Mouse (Mus musculus): ENCODE measurements around the gene Cd300a. TPM values are rescaled to one million over a fixed set of nuclear protein-coding genes. Genes with fewer than 3 reads are reported as not detected.

Gene Cd300a
- polyA plus RNA-seq (2017; shearing (Covaris generic)) = 1 to 10 TPM in 1 of 2 experiments, under 1 TPM in 1; 0.05 to 2.3 TPM

GRCm38 (mm10) chr11:114889991-114890518, at the start of gene Cd300a:
Cd300a (plus strand) TSS chr11:114890041.

DNA sequence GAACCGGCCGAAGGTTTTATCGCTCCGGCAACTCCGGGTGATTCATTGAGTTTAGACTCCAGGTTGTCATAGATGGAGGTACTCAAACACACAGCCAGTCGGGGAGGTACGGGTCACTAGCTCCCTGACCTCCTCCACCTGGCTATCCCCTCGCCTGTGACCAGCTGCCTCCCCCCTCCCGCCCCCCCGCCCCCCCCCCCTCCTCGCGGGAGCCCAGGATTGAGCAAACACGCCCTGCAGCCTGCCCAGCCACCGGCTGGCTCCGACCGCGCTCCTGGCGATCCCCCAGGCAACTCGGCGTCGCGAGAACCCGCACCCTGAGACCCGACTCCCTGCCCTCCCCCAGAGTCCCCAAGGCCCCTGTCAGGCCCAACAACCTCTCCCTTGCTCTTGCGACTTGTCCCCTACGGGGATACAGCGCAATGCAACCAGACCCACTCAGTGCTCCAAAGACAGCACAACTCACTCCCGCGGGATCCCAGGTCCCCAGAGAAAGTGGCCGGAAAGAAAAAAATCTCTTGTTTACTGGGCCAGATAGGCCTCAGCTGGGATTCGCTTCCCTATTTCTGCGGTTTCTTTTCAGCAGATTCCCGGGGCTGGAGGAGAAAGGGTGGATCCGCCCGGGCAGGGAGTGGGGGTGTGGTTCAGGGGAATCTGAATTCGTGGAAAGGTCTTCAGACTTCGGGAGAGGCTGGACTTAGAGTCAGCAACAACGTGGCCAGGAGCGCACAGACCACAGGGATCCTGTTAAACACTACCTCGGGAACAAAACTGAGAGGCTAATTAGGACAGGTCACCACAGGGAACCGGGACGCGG, 39.2 kb upstream of the Cd300a start, which contains the start of gene Gprc5c:
Gene Gprc5c (plus strand): TSS at position 701 of the 817 bp plus-strand sequence.

GRCm38 (mm10) chr11:114934144-114934543, 44.3 kb downstream of the Cd300a start, which contains the start of gene Cd300lb:
Cd300lb (minus strand) TSS chr11:114934386.

Other genes with a start within 250 kb of the Cd300a start
- gene Rpl38, start 221.5 kb upstream of the Cd300a start, polyA plus RNA-seq (2017; shearing (Covaris generic)) = 100 to 1,000 TPM; 410 to 418 TPM
- 1 to 10 TPM in 1 of 2 experiments, under 1 TPM in 1; 0.60 to 2.4 TPM for gene Ttyh2, start 214.6 kb upstream of the Cd300a start, polyA plus RNA-seq (2017; shearing (Covaris generic))
- gene Dnaic2, start 162.6 kb upstream of the Cd300a start, polyA plus RNA-seq (2017; shearing (Covaris generic)) = not detected
- gene Kif19a, start 124.7 kb upstream of the Cd300a start, polyA plus RNA-seq (2017; shearing (Covaris generic)) = under 1 TPM in 1 of 2 experiments, not detected in 1; 0.66 TPM
- 1 to 10 TPM in 1 of 2 experiments, under 1 TPM in 1; 0.58 to 5.4 TPM for gene Btbd17, start 94.1 kb upstream of the Cd300a start, polyA plus RNA-seq (2017; shearing (Covaris generic))
- under 1 TPM in 1 of 2 experiments, not detected in 1; 0.43 TPM for gene Gpr142, start 91.1 kb upstream of the Cd300a start, polyA plus RNA-seq (2017; shearing (Covaris generic))
- 1 to 10 TPM in 1 of 2 experiments, under 1 TPM in 1; 0.68 to 1.9 TPM for gene Gprc5c, start 38.9 kb upstream of the Cd300a start, polyA plus RNA-seq (2017; shearing (Covaris generic))
- gene Cd300lb, start 44.3 kb downstream of the Cd300a start, polyA plus RNA-seq (2017; shearing (Covaris generic)) = under 1 TPM in 1 of 2 experiments, not detected in 1; 0.13 TPM
- under 1 TPM in 1 of 2 experiments, not detected in 1; 0.61 TPM for gene Cd300c, start 79.1 kb downstream of the Cd300a start, polyA plus RNA-seq (2017; shearing (Covaris generic))
- under 1 TPM in 1 of 2 experiments, not detected in 1; 0.17 TPM for gene Cd300ld, start 99.9 kb downstream of the Cd300a start, polyA plus RNA-seq (2017; shearing (Covaris generic))
- gene Cd300c2, start 111.8 kb downstream of the Cd300a start, polyA plus RNA-seq (2017; shearing (Covaris generic)) = under 1 TPM in 1 of 2 experiments, not detected in 1; 0.92 TPM
- gene Cd300ld2, start 126.2 kb downstream of the Cd300a start, polyA plus RNA-seq (2017; shearing (Covaris generic)) = not detected
- not detected for gene Cd300ld4, start 137.0 kb downstream of the Cd300a start, polyA plus RNA-seq (2017; shearing (Covaris generic))
- gene Cd300ld5, start 147.7 kb downstream of the Cd300a start, polyA plus RNA-seq (2017; shearing (Covaris generic)) = not detected
- not detected for gene Cd300ld3, start 158.4 kb downstream of the Cd300a start, polyA plus RNA-seq (2017; shearing (Covaris generic))
- 1 to 10 TPM in 1 of 2 experiments, not detected in 1; 3.1 TPM for gene Cd300e, start 172.1 kb downstream of the Cd300a start, polyA plus RNA-seq (2017; shearing (Covaris generic))
- 100 to 1,000 TPM; 154 to 188 TPM for gene Rab37, start 201.4 kb downstream of the Cd300a start, polyA plus RNA-seq (2017; shearing (Covaris generic))
- under 1 TPM; 0.39 to 0.98 TPM for gene Cd300lf, start 244.0 kb downstream of the Cd300a start, polyA plus RNA-seq (2017; shearing (Covaris generic))

Data from inflammation-experienced regulatory T-cells (primary cell).